In genomic region chr8:95886647-95887577, GRCm38 (mm10) we compare ENCODE assay signal across 8 mouse cellular contexts. TPM values are rescaled to one million over a fixed set of nuclear protein-coding genes. Genes with fewer than 3 reads are reported as not detected.
DNase-seq lines count a peak whose midpoint lies in the region; ATAC-seq and TF ChIP-seq lines count a peak whose summit lies in the region.

No protein-coding gene starts in this region.

- peak; percentile 53 for DNase-seq in urinary bladder, postnatal 14 days (ENCODE audit: low spot score)
- no peak for DNase-seq in urinary bladder, postnatal 10 days (ENCODE audit: low spot score)
- no peak for DNase-seq in embryonic facial prominence, embryonic 10.5 days (ENCODE audit: low spot score)
- DNase-seq in heart, adult 9 months (ENCODE audit: low spot score in 2 of 2), result peak; percentile 25 to 49
- peak; percentile 68 for DNase-seq in kidney, adult 2 months
- no peak for DNase-seq in liver, embryonic 11.5 days (ENCODE audit: low spot score)
- peak; percentile 69 for DNase-seq in testis, postnatal 10 days (ENCODE audit: low spot score)

- ATAC-seq in liver, embryonic 11.5 days (replicated peaks; ENCODE audit: low FRiP score), result no peak
- peak; percentile 67 for ATAC-seq in monocyte, adult 5-6 weeks (replicated peaks; ENCODE audit: insufficient number of reproducible peaks, low FRiP score, low TSS enrichment, poor library complexity, severe bottlenecking)

- peaks cover 27% of the 10 kb centered on the region for H3K4me1 ChIP-seq in embryonic facial prominence, embryonic 10.5 days
- H3K4me1 ChIP-seq in kidney, adult 2 months (ENCODE audit: control insufficient read depth, insufficient read depth, low read length), result peaks cover 31% of the 10 kb centered on the region; the same call in 1 of the 2 replicates
- peaks cover 14% of the 10 kb centered on the region; the same call in 1 of the 2 replicates for H3K4me1 ChIP-seq in liver, embryonic 11.5 days (replicated peaks; ENCODE audit: control insufficient read depth, insufficient read depth, low read length)

- H3K4me3 ChIP-seq in embryonic facial prominence, embryonic 10.5 days, result peak overlapping the region; percentile 97
- peak overlapping the region; percentile 90 for H3K4me3 ChIP-seq in kidney, adult 2 months (ENCODE audit: insufficient read depth, low read depth, low read length)
- peak overlapping the region; percentile 96 for H3K4me3 ChIP-seq in liver, embryonic 11.5 days (ENCODE audit: low read depth, low read length)

- H3K27ac ChIP-seq in embryonic facial prominence, embryonic 10.5 days (replicated peaks), result peak overlapping the region; percentile 92
- peak overlapping the region; percentile 69 for H3K27ac ChIP-seq in kidney, adult 2 months (ENCODE audit: insufficient read depth, low read depth, low read length)
- peak overlapping the region; percentile 84 for H3K27ac ChIP-seq in liver, embryonic 11.5 days (ENCODE audit: low read depth, low read length)

- TF ChIP-seq CTCF in kidney, adult 2 months (conservative IDR thresholded peaks at IDR 0.05; ENCODE audit: insufficient read depth, insufficient read length, low read depth, low read length), result no peak

- 78% methylated on average over 17 of the region's 17 CpGs for WGBS in embryonic facial prominence, embryonic 10.5 days
- WGBS in kidney, adult 2 months, result 22% methylated on average over 17 of the region's 17 CpGs
- WGBS in liver, embryonic 11.5 days, result 67% methylated on average over 17 of the region's 17 CpGs

- H3K4me2 ChIP-seq in liver, embryonic 11.5 days, result peak overlapping the region; percentile 65

- no peak for TF ChIP-seq POLR2A in kidney, adult 2 months (IDR thresholded peaks at IDR 0.05; ENCODE audit: low read depth, low read length)

- no peaks in the 10 kb centered on the region for H3K27me3 ChIP-seq in embryonic facial prominence, embryonic 10.5 days (replicated peaks; ENCODE audit: low read depth, poor library complexity, severe bottlenecking)
- H3K27me3 ChIP-seq in kidney, adult 2 months (replicated peaks; ENCODE audit: control insufficient read depth, insufficient read depth, low read length), result no peaks in the 10 kb centered on the region
- H3K27me3 ChIP-seq in liver, embryonic 11.5 days (replicated peaks; ENCODE audit: control insufficient read depth, insufficient read depth, low read length), result no peaks in the 10 kb centered on the region

- H3K9ac ChIP-seq in liver, embryonic 11.5 days (ENCODE audit: low read depth, low read length), result peak overlapping the region; percentile 84

- H3K36me3 ChIP-seq in embryonic facial prominence, embryonic 10.5 days (replicated peaks), result peaks cover 12% of the 10 kb centered on the region; the same call in 1 of the 2 replicates
- no peaks in the 10 kb centered on the region for H3K36me3 ChIP-seq in kidney, adult 2 months (ENCODE audit: control insufficient read depth, insufficient read depth, low read length)
- H3K36me3 ChIP-seq in liver, embryonic 11.5 days (ENCODE audit: control insufficient read depth, insufficient read depth, low read length), result no peaks in the 10 kb centered on the region

- H3K9me3 ChIP-seq in embryonic facial prominence, embryonic 10.5 days, result no peaks in the 10 kb centered on the region
- H3K9me3 ChIP-seq in liver, embryonic 11.5 days (ENCODE audit: control insufficient read depth, low read length), result no peaks in the 10 kb centered on the region

RNA-seq across cellular contexts. Expression of gene Got2, which starts 1.4 kb away (rescaled TPM):
- polyA plus RNA-seq in embryonic facial prominence, embryonic 10.5 days (2016; fragmentation: Nextera tagmentation; extraction: Ambion mirVana), result 183 and 187 TPM in 2 replicates
- polyA plus RNA-seq in kidney, adult 2 months (2012; rRNA removed), result 269 and 296 TPM in 2 replicates
- polyA plus RNA-seq in liver, embryonic 11.5 days (2014; fragmentation: Nextera tagmentation; extraction: Ambion mirVana), result 153 and 158 TPM in 2 replicates
- total RNA-seq in monocyte, adult 5-6 weeks (2017), result 31.7 to 47.7 TPM (median 45.7 TPM) in 3 replicates

RNA-seq across cellular contexts. Expression of gene Slc38a7, which starts 33.6 kb away (rescaled TPM):
- polyA plus RNA-seq in embryonic facial prominence, embryonic 10.5 days (2016; fragmentation: Nextera tagmentation; extraction: Ambion mirVana), result 18.3 and 18.4 TPM in 2 replicates
- 22.3 and 24.7 TPM in 2 replicates for polyA plus RNA-seq in kidney, adult 2 months (2012; rRNA removed)
- polyA plus RNA-seq in liver, embryonic 11.5 days (2014; fragmentation: Nextera tagmentation; extraction: Ambion mirVana), result 13.8 and 14.8 TPM in 2 replicates
- total RNA-seq in monocyte, adult 5-6 weeks (2017), result 5.0 to 16.9 TPM (median 5.9 TPM) in 3 replicates

Comparison
In these comparisons a context has a peak if more than half of its experiments do, and no peak if none do; other contexts are left out.
1. DNase-seq: peak in urinary bladder, postnatal 14 days (single experiment), heart, adult 9 months (2 of 2), kidney, adult 2 months (single experiment) and testis, postnatal 10 days (single experiment); none in urinary bladder, postnatal 10 days (single experiment), embryonic facial prominence, embryonic 10.5 days (single experiment) and liver, embryonic 11.5 days (single experiment).
2. Peak in every context shown above with its lines, with median percentiles within 50 percentile points of each other: H3K27ac ChIP-seq and H3K4me3 ChIP-seq.